Mouse (Mus musculus): ENCODE results near the gene Asap3.

DNA sequence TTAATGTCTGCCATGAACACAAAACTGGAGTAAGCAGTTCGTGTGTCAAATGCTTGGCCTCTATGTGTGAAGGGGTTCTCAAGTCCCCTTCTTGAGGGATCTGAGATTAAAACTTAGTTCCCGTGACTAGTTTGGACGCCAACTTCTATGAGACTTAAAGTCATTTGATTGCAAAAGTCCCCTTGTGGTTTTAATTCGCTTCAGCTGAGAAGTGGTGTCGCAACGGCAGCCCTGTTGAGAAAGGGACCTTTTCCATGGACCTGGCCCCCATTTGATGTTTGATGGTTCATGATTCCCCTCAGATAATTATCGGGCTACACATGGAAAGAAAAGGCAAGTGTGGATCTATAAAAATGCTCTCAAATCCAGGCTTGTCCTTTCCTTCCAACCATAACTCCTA, 26.7 kb upstream of the Asap3 start:
- TF ChIP-seq EP300 (IDR thresholded peaks at IDR 0.05; ENCODE audit: low read depth) (no peak), CTCF (IDR thresholded peaks at IDR 0.05; ENCODE audit: low read depth) (no peak)

Data from liver, embryonic 14.5 days (tissue).